Mouse (Mus musculus) erythroid progenitor cell, adult 5-6 weeks (primary cell): ENCODE data around the gene Gm6904. TPM values are rescaled to one million over a fixed set of nuclear protein-coding genes. Genes with fewer than 3 reads are reported as not detected.
"Not testable (repeated sequence)": the region's sequence is repeated elsewhere in the genome, so short reads cannot be mapped to it uniquely, and the experiment has no call there.

Experiments used
- ATAC-seq: replicated peaks from 2 replicates; pipeline ENCODE4 v1.8.0; 2016; ENCODE audit warnings: moderate number of reproducible peaks, mild to moderate bottlenecking, moderate TSS enrichment, inconsistent platforms; ENCODE audit not compliant: poor library complexity, low FRiP score, severe bottlenecking
- total RNA-seq, 2 experiments: library from RNA; stranded (forward) in 1 of 2; stranded (reverse) in 1 of 2; fragments of 150-400 nt in 1 of 2; fragments of 186-747, 209-891 nt in 1 of 2; gene quantifications; 2 replicates each; pipeline versions ENCODE4 v1.2.3 to v1.2.4; 2015 to 2017; ENCODE audit warnings: low replicate concordance in 2 of 2

Gm6904 gene
- total RNA-seq (2015; ENCODE audit: low replicate concordance), result not detected in 2 replicates
- total RNA-seq (2017; ENCODE audit: low replicate concordance), result 3.0 TPM in 1 of 2 replicates, not detected in the other

GRCm38 (mm10) chr14:59260056-59260455 lies at the start of gene Gm6904:
Gm6904 (minus strand) TSS chr14:59260216.
- ATAC-seq, result no peak

GRCm38 (mm10) chr14:59297391-59297790 lies 37.4 kb upstream of the Gm6904 start, which contains the start of gene Phf11a:
Phf11a (minus strand) TSS chr14:59297522.
- ATAC-seq, result not testable (repeated sequence)

GRCm38 (mm10) chr14:59291769-59292168 lies 31.8 kb upstream of the Gm6904 start:
- ATAC-seq, result peak; percentile 62

GRCm38 (mm10) chr14:59274961-59275360 lies 14.9 kb upstream of the Gm6904 start:
- ATAC-seq, result not testable (repeated sequence)

GRCm38 (mm10) chr14:59255861-59256260 lies 4.2 kb downstream of the Gm6904 start:
- ATAC-seq, result not testable (repeated sequence)

- ATAC-seq, result not testable (repeated sequence)
Observed at GRCm38 (mm10) chr14:59250350-59250749, 9.7 kb downstream of the Gm6904 start.

GRCm38 (mm10) chr14:59233635-59234034 lies 26.4 kb downstream of the Gm6904 start:
- no peak for ATAC-seq

- ATAC-seq, result peak; percentile 93
Observed at GRCm38 (mm10) chr14:59232003-59232402, 28.0 kb downstream of the Gm6904 start.

- no peak for ATAC-seq
Observed at GRCm38 (mm10) chr14:59230331-59230966, 29.6 kb downstream of the Gm6904 start.

GRCm38 (mm10) chr14:59229822-59230221 lies 30.2 kb downstream of the Gm6904 start:
- no peak for ATAC-seq

GRCm38 (mm10) chr14:59226240-59226639 lies 33.8 kb downstream of the Gm6904 start:
- ATAC-seq, result no peak

- no peak for ATAC-seq
Observed at GRCm38 (mm10) chr14:59219241-59219640, 40.8 kb downstream of the Gm6904 start.

- ATAC-seq, result no peak
Observed at GRCm38 (mm10) chr14:59209816-59210215, 50.2 kb downstream of the Gm6904 start.

GRCm38 (mm10) chr14:59209003-59209402 lies 51.0 kb downstream of the Gm6904 start:
- no peak for ATAC-seq

GRCm38 (mm10) chr14:59205976-59206583 lies 53.9 kb downstream of the Gm6904 start:
- ATAC-seq, result no peak

GRCm38 (mm10) chr14:59205461-59205860 lies 54.6 kb downstream of the Gm6904 start:
- ATAC-seq, result no peak

GRCm38 (mm10) chr14:59201604-59202215 lies 58.3 kb downstream of the Gm6904 start:
- no peak; the same call in 1 of the 2 replicates for ATAC-seq

GRCm38 (mm10) chr14:59200711-59201603 lies 59.1 kb downstream of the Gm6904 start, which contains the start of gene Rcbtb1:
Rcbtb1 (plus strand) TSS chr14:59201209.
- peak; percentile 94 for ATAC-seq
